Mouse (Mus musculus) CH12.LX (cell line): Measurements from ENCODE around the gene Rhof. TPM values are rescaled to one million over a fixed set of nuclear protein-coding genes. Genes with fewer than 3 reads are reported as not detected.

Source experiments
- DNase-seq: peaks from one replicate; pipeline ENCODE4 v3.0.0-alpha.2; 2013; ENCODE audit errors: extremely low read depth
- H3K27ac ChIP-seq: 2 replicates; pipeline ENCODE4 v1.5.1; 2012; ENCODE audit warnings: low read depth, mild to moderate bottlenecking, control low read depth, moderate library complexity; ENCODE audit not compliant: insufficient read depth
- H3K27me3 ChIP-seq: replicated peaks from 2 replicates; pipeline ENCODE3; 2012; ENCODE audit warnings: inconsistent platforms
- H3K36me3 ChIP-seq, 2 experiments: replicated peaks in 1 of 2; 2 replicates each; pipeline versions ENCODE3 to v1.6.1; 2012; ENCODE audit warnings: inconsistent platforms in 1 of 2, low read length in 1 of 2, mild to moderate bottlenecking in 1 of 2, mixed read lengths in 1 of 2, moderate library complexity in 1 of 2; ENCODE audit not compliant: control insufficient read depth in 1 of 2, insufficient read depth in 1 of 2
- H3K4me1 ChIP-seq, 2 experiments: 2 replicates each; pipeline ENCODE4 v1.6.1; 2012; ENCODE audit warnings: inconsistent platforms in 1 of 2, moderate library complexity in 1 of 2; ENCODE audit not compliant: insufficient read depth in 2 of 2, control insufficient read depth in 1 of 2
- H3K4me2 ChIP-seq: 2 replicates; pipeline ENCODE4 v1.6.1; 2012; ENCODE audit warnings: low read depth, mild to moderate bottlenecking, control low read depth; ENCODE audit not compliant: poor library complexity, insufficient read depth, severe bottlenecking
- H3K4me3 ChIP-seq, 3 experiments: fragments of 150-350 bp in 1 of 3; sonication (generic) in 1 of 3; replicated peaks in 1 of 3; 2 replicates each; pipeline versions ENCODE3 to v1.5.1; 2011 to 2012; ENCODE audit warnings: low read depth in 2 of 3, low read length in 2 of 3, mild to moderate bottlenecking in 2 of 3, moderate library complexity in 2 of 3, control low read depth in 1 of 3, improper control_type of control experiment in 1 of 3, inconsistent platforms in 1 of 3, mixed read lengths in 1 of 3; ENCODE audit not compliant: poor library complexity in 1 of 3
- H3K79me2 ChIP-seq: replicated peaks from 2 replicates; pipeline ENCODE4 v1.6.1; 2012; ENCODE audit warnings: mild to moderate bottlenecking, moderate library complexity; ENCODE audit not compliant: control insufficient read depth, poor library complexity, insufficient read depth, severe bottlenecking; ENCODE audit errors: extremely low read depth
- H3K9ac ChIP-seq: 2 replicates; pipeline ENCODE4 v1.6.1; 2012; ENCODE audit warnings: low read depth, mild to moderate bottlenecking, control low read depth, moderate library complexity; ENCODE audit not compliant: insufficient read depth
- H3K9me3 ChIP-seq: replicated peaks from 2 replicates; pipeline ENCODE3; 2012; ENCODE audit warnings: low read length, inconsistent platforms, mixed read lengths
- CHD1 ChIP-seq: IDR thresholded peaks from 2 replicates; pipeline ENCODE4 v1.6.1; 2012; ENCODE audit warnings: low read depth, low read length, improper control_type of control experiment, inconsistent platforms
- CHD2 ChIP-seq: IDR thresholded peaks from 2 replicates; pipeline ENCODE4 v1.6.1; 2011; ENCODE audit warnings: low read length, improper control_type of control experiment
- E2F4 ChIP-seq: IDR thresholded peaks from 2 replicates; pipeline ENCODE4 v1.6.1; 2011; ENCODE audit warnings: low read depth, low read length, improper control_type of control experiment; ENCODE audit not compliant: insufficient replicate concordance
- GABPA ChIP-seq: IDR thresholded peaks from 2 replicates; pipeline ENCODE4 v1.6.1; 2012; ENCODE audit warnings: low read depth, low read length, improper control_type of control experiment, inconsistent platforms; ENCODE audit not compliant: insufficient replicate concordance
- IRF4 ChIP-seq: IDR thresholded peaks from 2 replicates; pipeline ENCODE4 v1.6.1; 2014; ENCODE audit warnings: low read depth, mild to moderate bottlenecking, inconsistent platforms, low read length, improper control_type of control experiment
- JUN ChIP-seq: IDR thresholded peaks from 2 replicates; pipeline ENCODE4 v1.6.1; 2011; ENCODE audit warnings: low read depth, mild to moderate bottlenecking, low read length, improper control_type of control experiment, moderate library complexity; ENCODE audit not compliant: insufficient read depth
- JUND ChIP-seq: conservative IDR thresholded peaks from 2 replicates; pipeline ENCODE4 v1.6.1; 2011; ENCODE audit warnings: low read depth, low read length, improper control_type of control experiment
- MEF2A ChIP-seq: IDR thresholded peaks from 2 replicates; pipeline ENCODE4 v1.6.1; 2014; ENCODE audit warnings: low read depth, mild to moderate bottlenecking, inconsistent platforms, low read length, improper control_type of control experiment, borderline replicate concordance
- NRF1 ChIP-seq: IDR thresholded peaks from 2 replicates; pipeline ENCODE4 v1.6.1; 2014; ENCODE audit warnings: low read depth, mild to moderate bottlenecking, inconsistent platforms, low read length, improper control_type of control experiment, moderate library complexity
- PAX5 ChIP-seq: IDR thresholded peaks from 2 replicates; pipeline ENCODE4 v1.6.1; 2012; ENCODE audit warnings: low read length, inconsistent platforms, mixed read lengths
- RAD21 ChIP-seq: IDR thresholded peaks from 2 replicates; pipeline ENCODE4 v1.6.1; 2011; ENCODE audit warnings: low read depth, mild to moderate bottlenecking, low read length, improper control_type of control experiment, moderate library complexity
- RCOR1 ChIP-seq: conservative IDR thresholded peaks from 2 replicates; pipeline ENCODE4 v1.6.1; 2012; ENCODE audit warnings: low read depth, mild to moderate bottlenecking, inconsistent platforms, low read length, improper control_type of control experiment
- TBP ChIP-seq: conservative IDR thresholded peaks from 2 replicates; pipeline ENCODE4 v1.6.1; 2011; ENCODE audit warnings: low read depth, low read length, improper control_type of control experiment
- TCF12 ChIP-seq: IDR thresholded peaks from 2 replicates; pipeline ENCODE4 v1.6.1; 2014; ENCODE audit warnings: low read depth, mild to moderate bottlenecking, inconsistent platforms, low read length, improper control_type of control experiment
- ZC3H11A ChIP-seq: IDR thresholded peaks from 2 replicates; pipeline ENCODE4 v1.6.1; 2012; ENCODE audit warnings: low read depth, mild to moderate bottlenecking, inconsistent platforms, low read length, improper control_type of control experiment
- ZMIZ1 ChIP-seq: IDR thresholded peaks from 2 replicates; pipeline ENCODE4 v1.6.1; 2012; ENCODE audit warnings: low read depth, mild to moderate bottlenecking, inconsistent platforms, low read length, improper control_type of control experiment
- dilution Hi-C: fragments of 300-500 bp; cut with MboI; formaldehyde crosslinking; loops from 2 replicates; pipeline ENCODE4 v1.14.3; 2020; ENCODE audit warnings: low sequenced_read_pairs; ENCODE audit not compliant: extremely low pct_unique_long_range_greater_than_20kb, extremely low pct_ligation_motif_present
- in situ Hi-C: fragments of 300-500 bp; cut with MboI; formaldehyde crosslinking; loops from 3 replicates; pipeline ENCODE4 v1.14.3; 2019; ENCODE audit warnings: low sequenced_read_pairs, low pct_ligation_motif_present, low pct_unique_long_range_greater_than_20kb, mixed read lengths
- polyA plus RNA-seq: library from polyadenylated mRNA; unstranded; fragments of >175 nt; gene quantifications from 2 replicates; pipeline ENCODE4 v1.2.1, GENCODE M21; 2012; ENCODE audit warnings: low read depth; ENCODE audit not compliant: insufficient read length
- total RNA-seq, 2 experiments: library from RNA; depleted of rRNA; stranded (reverse); fragments of 300-350 nt in 1 of 2; fragments of >200 nt in 1 of 2; gene quantifications; 2 replicates each; pipeline ENCODE4 v1.2.3; 2012 to 2014

Rhof gene
- total and polyA plus RNA-seq, 3 experiments, result 33.6 to 56.9 (median 45.4) TPM

DNA sequence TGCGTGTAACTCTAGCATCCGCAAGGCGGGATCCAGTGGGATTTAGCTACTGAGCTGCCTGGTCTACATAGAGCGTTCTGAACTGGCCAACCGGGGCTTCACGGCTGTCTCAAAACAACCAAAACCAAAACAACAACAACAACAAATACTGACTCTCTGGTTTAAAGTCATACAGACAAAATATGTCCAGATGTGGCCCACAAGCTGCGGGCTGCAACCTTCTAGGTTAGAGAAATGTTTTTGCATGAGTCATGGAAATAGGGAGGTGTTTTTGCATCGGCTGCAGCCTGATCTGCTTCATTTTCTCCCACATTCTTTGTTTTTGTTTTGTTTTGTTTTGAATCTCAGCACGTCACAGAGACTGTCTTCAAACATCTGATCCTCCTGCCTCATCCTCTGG, 37.9 kb upstream of the Rhof start:
- Histone ChIP-seq H3K27me3 (no peaks in the 10 kb centered on the region), H3K9ac (no peak overlapping the region), H3K4me3 (no peak overlapping the region), H3K36me3 (peaks cover 13 to 32% of the 10 kb centered on the region in 2 experiments), H3K9me3 (peaks cover 5% of the 10 kb centered on the region), H3K79me2 (no peaks in the 10 kb centered on the region), H3K27ac (no peak overlapping the region), H3K4me2 (no peak overlapping the region), H3K4me1 (peaks cover 0 to 18% of the 10 kb centered on the region in 2 experiments; a peak in 3 of 4 replicates)
- TF ChIP-seq ZMIZ1 (no peak), JUN (no peak), GABPA (no peak), CHD1 (no peak), ZC3H11A (no peak), TBP (no peak), CHD2 (no peak), JUND (no peak), RAD21 (no peak), RCOR1 (no peak), E2F4 (no peak), MEF2A (no peak), PAX5 (no peak), NRF1 (no peak)
- dilution Hi-C loops, result no loop called here
- in situ Hi-C loops, result loop anchor here (5.0 kb wide), 1 partner anchor 103 kb away; the partner anchor contains the start of gene Tmem120b
- no peak for DNase-seq

DNA sequence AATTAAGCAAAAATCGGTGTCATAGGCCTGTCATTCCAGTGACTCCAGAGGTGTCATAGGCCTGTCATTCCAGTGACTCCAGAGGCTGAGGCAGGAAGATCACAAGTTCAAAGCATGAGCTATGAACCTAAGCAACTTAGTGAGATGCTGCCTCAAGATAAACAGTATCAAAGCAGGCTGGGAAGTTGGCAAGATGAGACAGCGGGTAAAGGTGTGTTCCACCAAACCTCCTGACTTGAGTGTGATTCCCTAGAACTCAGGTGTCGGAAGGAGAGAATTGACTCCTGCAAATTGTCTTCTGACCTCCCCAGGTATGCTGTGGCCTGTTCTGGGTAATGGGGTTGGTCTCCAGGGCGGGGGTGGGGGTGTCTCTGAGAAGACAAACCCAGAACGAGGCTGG, 36.8 kb upstream of the Rhof start, which contains the start of gene Psmd9:
Gene Psmd9 (plus strand): TSS at position 130 of the 400 bp plus-strand sequence.
- dilution Hi-C loops, result no loop called here
- H3K4me2 ChIP-seq, result no peak within 1 kb of the TSS
- in situ Hi-C loops, result no loop called here

More for the DNA sequence above, 36.8 kb upstream of the Rhof start, which contains the start of gene Psmd9:
- peaks cover 0 to 18% of the 10 kb centered on the region in 2 experiments; a peak in 3 of 4 replicates for H3K4me1 ChIP-seq
- TF ChIP-seq IRF4, result no peak
- no peak for TF ChIP-seq TCF12
- TF ChIP-seq, all 38 proteins: peak for 0
- no peak within 1 kb of the TSS for H3K27ac ChIP-seq
- no peak within 1 kb of the TSS for H3K9ac ChIP-seq
- no peaks in the 10 kb centered on the region for H3K27me3 ChIP-seq
- H3K9me3 ChIP-seq, result no peaks in the 10 kb centered on the region
- no peaks in the 10 kb centered on the region for H3K79me2 ChIP-seq
- H3K36me3 ChIP-seq, result peaks cover 18 to 37% of the 10 kb centered on the region in 2 experiments
- no peak for DNase-seq
- H3K4me3 ChIP-seq, result no peak within 1 kb of the TSS
